Mouse (Mus musculus): ENCODE measurements around the gene Slc4a1. TPM values are rescaled to one million over a fixed set of nuclear protein-coding genes. Genes with fewer than 3 reads are reported as not detected.

Slc4a1 gene
- polyA plus RNA-seq, 1 experiment from 2014 or later = 20.2 TPM

- no peak overlapping the region for H3K9ac ChIP-seq
- no peak overlapping the region for H3K4me3 ChIP-seq
- H3K27me3 ChIP-seq = peaks cover 15% of the 10 kb centered on the region; the same call in 1 of the 2 replicates
- no peak overlapping the region for H3K4me2 ChIP-seq
- 27% methylated on average over 2 of the region's 2 CpGs for WGBS
- peaks cover 17% of the 10 kb centered on the region for H3K4me1 ChIP-seq (replicated peaks)
- H3K9me3 ChIP-seq (replicated peaks) = no peaks in the 10 kb centered on the region
- H3K36me3 ChIP-seq = no peaks in the 10 kb centered on the region
- H3K27ac ChIP-seq = no peak overlapping the region
- no peak for ATAC-seq (replicated peaks; ENCODE audit: insufficient number of reproducible peaks, insufficient read depth, low FRiP score, low read depth)
Observed at GRCm38 (mm10) chr11:102373646-102374045, 7.6 kb upstream of the Slc4a1 start.

DNA sequence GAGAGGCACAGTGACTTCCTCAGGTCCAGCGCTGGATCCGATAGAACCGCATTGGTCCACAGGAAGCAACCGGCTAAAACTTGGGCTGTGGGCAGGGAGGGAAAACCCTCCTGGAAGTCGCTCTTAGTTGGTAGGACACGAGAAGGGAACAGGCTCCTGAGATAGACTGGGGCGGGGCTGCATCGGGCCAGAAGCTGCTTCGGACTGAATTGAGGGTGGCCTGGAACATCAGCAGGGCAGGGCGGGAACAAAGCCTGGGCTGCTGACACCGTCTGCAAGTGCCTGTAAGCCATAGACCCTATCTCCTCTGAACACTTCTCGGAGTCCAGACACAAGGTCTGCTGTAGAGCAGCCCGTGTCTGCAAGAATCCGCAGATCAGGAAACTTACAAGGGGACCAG is 6.9 kb upstream of the Slc4a1 start:
- H3K36me3 ChIP-seq = no peaks in the 10 kb centered on the region
- no peak overlapping the region for H3K9ac ChIP-seq
- H3K9me3 ChIP-seq (replicated peaks) = no peaks in the 10 kb centered on the region
- peaks cover 20% of the 10 kb centered on the region; the same call in 1 of the 2 replicates for H3K27me3 ChIP-seq
- 32% methylated on average over 14 of the region's 14 CpGs for WGBS
- no peak overlapping the region for H3K27ac ChIP-seq
- H3K4me1 ChIP-seq (replicated peaks) = peaks cover 17% of the 10 kb centered on the region
- no peak overlapping the region for H3K4me2 ChIP-seq
- ATAC-seq (replicated peaks; ENCODE audit: insufficient number of reproducible peaks, insufficient read depth, low FRiP score, low read depth) = no peak
- no peak overlapping the region for H3K4me3 ChIP-seq

- 74% methylated on average over 12 of the region's 12 CpGs for WGBS
- no peak for ATAC-seq (replicated peaks; ENCODE audit: insufficient number of reproducible peaks, insufficient read depth, low FRiP score, low read depth)
- H3K27ac ChIP-seq = no peak overlapping the region
- H3K4me1 ChIP-seq (replicated peaks) = peaks cover 17% of the 10 kb centered on the region
- no peak overlapping the region for H3K4me2 ChIP-seq
- H3K27me3 ChIP-seq = peaks cover 17% of the 10 kb centered on the region; the same call in 1 of the 2 replicates
- no peak overlapping the region for H3K4me3 ChIP-seq
- no peaks in the 10 kb centered on the region for H3K36me3 ChIP-seq
- no peaks in the 10 kb centered on the region for H3K9me3 ChIP-seq (replicated peaks)
- H3K9ac ChIP-seq = no peak overlapping the region
Observed at GRCm38 (mm10) chr11:102371926-102372685, 6.1 kb upstream of the Slc4a1 start.

DNA sequence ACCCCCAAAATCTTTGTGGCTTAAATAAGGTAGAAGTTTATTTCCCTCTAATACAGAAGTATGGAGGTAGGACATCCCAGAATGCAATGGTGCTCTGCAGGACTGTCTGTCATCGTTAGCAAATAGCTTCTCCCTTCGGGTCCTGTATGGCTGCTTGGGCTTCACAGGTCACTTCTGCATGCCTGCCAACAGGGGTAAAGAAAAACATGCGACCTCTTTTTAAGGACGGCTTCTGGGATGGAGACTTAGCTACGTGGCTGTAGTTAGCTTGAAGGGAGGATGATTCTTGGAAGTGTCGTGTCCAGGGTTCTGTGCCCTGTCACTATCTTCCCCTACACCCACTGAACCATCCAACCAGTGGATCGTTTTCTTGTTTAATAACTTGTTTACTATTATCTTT is 4.3 kb upstream of the Slc4a1 start:
- 44% methylated on average over 7 of the region's 7 CpGs for WGBS
- H3K4me3 ChIP-seq = no peak overlapping the region
- H3K9ac ChIP-seq = no peak overlapping the region
- no peak overlapping the region for H3K27ac ChIP-seq
- no peaks in the 10 kb centered on the region for H3K36me3 ChIP-seq
- no peak overlapping the region for H3K4me2 ChIP-seq
- no peak for ATAC-seq (replicated peaks; ENCODE audit: insufficient number of reproducible peaks, insufficient read depth, low FRiP score, low read depth)
- H3K9me3 ChIP-seq (replicated peaks) = no peaks in the 10 kb centered on the region
- peaks cover 2% of the 10 kb centered on the region for H3K4me1 ChIP-seq (replicated peaks)
- H3K27me3 ChIP-seq = peaks cover 17% of the 10 kb centered on the region; the same call in 1 of the 2 replicates

GRCm38 (mm10) chr11:102369263-102369662 is 3.3 kb upstream of the Slc4a1 start:
- Histone ChIP-seq H3K27me3 (peaks cover 17% of the 10 kb centered on the region; the same call in 1 of the 2 replicates), H3K4me3 (no peak overlapping the region), H3K9me3 (replicated peaks) (no peaks in the 10 kb centered on the region), H3K36me3 (no peaks in the 10 kb centered on the region), H3K27ac (no peak overlapping the region), H3K4me2 (no peak overlapping the region), H3K9ac (no peak overlapping the region), H3K4me1 (replicated peaks) (no peaks in the 10 kb centered on the region)
- ATAC-seq (replicated peaks; ENCODE audit: insufficient number of reproducible peaks, insufficient read depth, low FRiP score, low read depth) = no peak
- 79% methylated on average over 4 of the region's 4 CpGs for WGBS

- WGBS = 72% methylated on average over 5 of the region's 5 CpGs
- ATAC-seq (replicated peaks; ENCODE audit: insufficient number of reproducible peaks, insufficient read depth, low FRiP score, low read depth) = no peak
- Histone ChIP-seq H3K4me1 (replicated peaks) (0 out of 2 replicates have a peak, but pooled peaks cover 4% of the 10 kb centered on the region), H3K36me3 (no peaks in the 10 kb centered on the region), H3K9ac (no peak overlapping the region), H3K27ac (no peak overlapping the region), H3K4me3 (no peak overlapping the region), H3K27me3 (peaks cover 12% of the 10 kb centered on the region; the same call in 1 of the 2 replicates), H3K9me3 (replicated peaks) (no peaks in the 10 kb centered on the region), H3K4me2 (no peak overlapping the region)
Observed at GRCm38 (mm10) chr11:102368347-102368746, 2.3 kb upstream of the Slc4a1 start.

DNA sequence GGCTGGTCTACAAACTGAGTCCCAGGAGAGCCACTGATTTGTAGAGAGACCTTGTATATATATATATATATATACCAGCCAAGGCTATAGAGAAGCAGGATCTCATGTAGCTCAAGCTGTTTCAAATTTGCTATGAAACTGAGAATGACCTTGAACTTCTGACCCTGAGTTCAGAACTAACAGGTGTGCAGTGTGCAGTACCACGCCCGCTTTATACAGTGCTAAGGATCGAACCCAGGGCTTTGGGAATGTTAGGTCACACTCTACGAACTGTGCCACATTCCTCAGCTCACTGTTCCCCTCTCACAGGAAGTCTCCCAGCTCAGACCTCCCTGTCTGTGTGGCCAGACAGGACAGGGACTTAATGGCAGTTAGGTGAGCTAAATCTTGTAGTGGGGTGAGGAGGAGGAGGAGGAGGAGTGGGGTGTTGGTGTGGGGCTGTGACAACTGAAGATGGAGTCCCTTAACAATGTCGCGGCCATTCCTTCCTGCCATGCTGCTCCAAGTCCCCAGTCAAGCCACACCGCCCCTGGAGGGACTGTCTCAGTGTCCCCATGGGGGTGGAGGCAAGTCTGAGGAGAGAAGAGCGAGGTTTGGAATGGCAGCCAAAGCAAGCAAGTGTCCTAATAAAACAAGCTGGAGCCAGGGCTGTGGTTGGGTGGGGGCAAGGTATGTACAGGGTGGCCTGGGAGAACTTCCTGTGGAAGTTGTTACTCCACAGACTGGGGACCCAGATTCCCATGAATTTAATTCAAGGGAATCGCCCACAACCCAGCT is 1.7 kb upstream of the Slc4a1 start:
- Histone ChIP-seq H3K4me3 (no peak overlapping the region), H3K4me2 (no peak overlapping the region), H3K9me3 (replicated peaks) (no peaks in the 10 kb centered on the region), H3K27me3 (peaks cover 8% of the 10 kb centered on the region; the same call in 1 of the 2 replicates), H3K9ac (no peak overlapping the region), H3K36me3 (no peaks in the 10 kb centered on the region), H3K4me1 (replicated peaks) (0 out of 2 replicates have a peak, but pooled peaks cover 4% of the 10 kb centered on the region), H3K27ac (no peak overlapping the region)
- WGBS = 67% methylated on average over 9 of the region's 9 CpGs
- ATAC-seq (replicated peaks; ENCODE audit: insufficient number of reproducible peaks, insufficient read depth, low FRiP score, low read depth) = no peak

GRCm38 (mm10) chr11:102365699-102366098 is 304 bp downstream of the Slc4a1 start:
- WGBS = 51% methylated on average over 4 of the region's 4 CpGs
- no peaks in the 10 kb centered on the region for H3K9me3 ChIP-seq (replicated peaks)
- no peak for ATAC-seq (replicated peaks; ENCODE audit: insufficient number of reproducible peaks, insufficient read depth, low FRiP score, low read depth)
- no peak overlapping the region for H3K4me3 ChIP-seq
- no peak overlapping the region for H3K4me2 ChIP-seq
- H3K27me3 ChIP-seq = peaks cover 16% of the 10 kb centered on the region
- no peak overlapping the region for H3K27ac ChIP-seq
- H3K36me3 ChIP-seq = no peaks in the 10 kb centered on the region
- 0 out of 2 replicates have a peak, but pooled peaks cover 4% of the 10 kb centered on the region for H3K4me1 ChIP-seq (replicated peaks)
- no peak overlapping the region for H3K9ac ChIP-seq

DNA sequence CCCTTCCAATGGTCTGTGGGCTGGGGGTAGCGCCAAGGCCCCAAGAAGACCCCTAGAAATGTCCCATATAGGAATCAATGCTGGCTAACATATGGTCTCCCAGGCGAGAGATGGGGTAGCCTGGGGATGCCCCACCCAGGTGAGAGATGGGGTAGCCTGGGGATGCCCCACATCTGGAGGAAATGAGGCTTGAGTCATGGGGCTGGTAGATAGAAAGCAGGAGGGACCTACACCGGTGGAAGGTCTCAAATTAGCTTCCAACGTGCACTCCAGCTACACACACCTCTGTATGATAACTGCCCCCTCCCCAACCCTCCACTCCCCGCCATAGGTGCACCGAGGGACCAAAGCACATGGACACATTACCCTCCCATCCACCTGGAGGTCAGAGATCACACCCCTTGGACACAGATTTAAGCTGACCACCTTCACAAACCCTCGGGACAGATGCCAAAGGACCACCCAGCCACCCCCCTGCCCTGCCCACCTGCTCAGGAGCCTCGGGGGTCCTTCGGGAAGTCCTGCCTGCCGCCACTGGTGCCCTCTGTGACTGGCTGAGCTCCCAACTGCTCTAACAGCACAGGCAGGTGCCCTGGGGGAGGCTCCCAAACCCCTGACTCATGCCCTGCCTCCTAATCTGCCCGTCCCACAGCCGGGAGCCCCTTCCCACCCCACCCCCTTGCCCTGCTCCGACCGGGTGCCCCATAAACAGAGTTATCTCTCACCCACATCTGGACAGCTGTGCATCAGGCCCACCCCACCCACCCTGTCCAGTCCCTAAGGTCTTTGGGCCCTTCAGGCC is 1.2 kb downstream of the Slc4a1 start:
- Histone ChIP-seq H3K9me3 (replicated peaks) (no peaks in the 10 kb centered on the region), H3K4me3 (no peak overlapping the region), H3K27me3 (peaks cover 25% of the 10 kb centered on the region), H3K9ac (no peak overlapping the region), H3K4me2 (no peak overlapping the region), H3K36me3 (no peaks in the 10 kb centered on the region), H3K27ac (no peak overlapping the region), H3K4me1 (replicated peaks) (0 out of 2 replicates have a peak, but pooled peaks cover 4% of the 10 kb centered on the region)
- peak; percentile 16; the same call in 1 of the 2 replicates for ATAC-seq (replicated peaks; ENCODE audit: insufficient number of reproducible peaks, insufficient read depth, low FRiP score, low read depth)
- WGBS = 66% methylated on average over 14 of the region's 14 CpGs

- no peak overlapping the region for H3K9ac ChIP-seq
- 0 out of 2 replicates have a peak, but pooled peaks cover 4% of the 10 kb centered on the region for H3K4me1 ChIP-seq (replicated peaks)
- H3K4me2 ChIP-seq = no peak overlapping the region
- H3K4me3 ChIP-seq = no peak overlapping the region
- WGBS = 24% methylated on average over 2 of the region's 2 CpGs
- no peaks in the 10 kb centered on the region for H3K36me3 ChIP-seq
- H3K27ac ChIP-seq = no peak overlapping the region
- peaks cover 35% of the 10 kb centered on the region for H3K27me3 ChIP-seq
- ATAC-seq (replicated peaks; ENCODE audit: insufficient number of reproducible peaks, insufficient read depth, low FRiP score, low read depth) = no peak
- H3K9me3 ChIP-seq (replicated peaks) = no peaks in the 10 kb centered on the region
Observed at GRCm38 (mm10) chr11:102363623-102364022, 2.4 kb downstream of the Slc4a1 start.
